Mouse (Mus musculus) olfactory bulb, adult 2 months (tissue): ENCODE data around the gene Csnk2a2. TPM values are rescaled to one million over a fixed set of nuclear protein-coding genes. Genes with fewer than 3 reads are reported as not detected.

Experiments used
- H3K27ac ChIP-seq: fragments of 200-500 bp; 2 replicates; pipeline ENCODE4 v1.5.1; 2012; ENCODE audit warnings: low read depth, low read length; ENCODE audit not compliant: insufficient read depth
- H3K4me1 ChIP-seq: fragments of 200-500 bp; 2 replicates; pipeline ENCODE4 v1.6.1; 2012; ENCODE audit warnings: low read length; ENCODE audit not compliant: control insufficient read depth, insufficient read depth
- H3K4me3 ChIP-seq: fragments of 200-500 bp; 2 replicates; pipeline ENCODE4 v1.5.1; 2012; ENCODE audit warnings: mild to moderate bottlenecking, low read depth, low read length, moderate library complexity; ENCODE audit not compliant: insufficient read depth
- CTCF ChIP-seq: fragments of 200-500 bp; IDR thresholded peaks from 2 replicates; pipeline ENCODE4 v1.5.1; 2012; ENCODE audit warnings: low read depth, mild to moderate bottlenecking, low read length, moderate library complexity; ENCODE audit not compliant: insufficient read depth
- POLR2A ChIP-seq: fragments of 200-500 bp; IDR thresholded peaks from 2 replicates; pipeline ENCODE4 v1.6.1; 2012; ENCODE audit warnings: mild to moderate bottlenecking, low read depth, low read length, moderate library complexity; ENCODE audit not compliant: insufficient read depth
- whole genome bisulfite sequencing: fragments of 180-500 bp; shearing (Covaris S2); methylation state at CpG from one replicate; pipeline ENCODE4 v1.1.7; 2018; 5-methylcytosine and 5-hydroxymethylcytosine counted together
- polyA plus RNA-seq: library from polyadenylated mRNA; stranded (reverse); fragments of >200 nt; gene quantifications from 2 replicates; pipeline ENCODE4 v1.2.4, GENCODE M21; 2012; ENCODE audit warnings: low replicate concordance; ENCODE audit not compliant: missing spikeins, insufficient read depth, insufficient read length

Csnk2a2 gene
- polyA plus RNA-seq: not detected in 2 replicates

DNA sequence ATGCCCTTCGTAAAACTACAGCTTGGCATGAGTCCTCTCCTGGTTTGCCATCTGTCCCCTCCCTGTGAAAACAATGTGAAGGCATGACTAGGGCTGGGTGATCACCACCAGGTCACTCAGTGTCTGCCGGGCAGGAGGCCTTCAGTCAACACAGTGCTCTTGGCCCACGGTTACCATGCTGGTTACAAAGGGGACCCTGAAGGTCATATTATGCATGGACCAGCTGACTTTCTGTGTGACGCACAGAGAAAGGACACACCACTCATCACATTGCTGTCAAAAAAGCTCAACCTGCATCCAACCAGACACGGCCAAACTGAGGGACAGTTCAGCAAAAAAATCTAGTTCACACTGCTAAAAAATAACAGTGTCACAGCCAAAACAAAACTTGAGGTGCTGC, at the start of gene Csnk2a2:
TSS of gene Csnk2a2 (minus strand) at position 34 of the 400 bp plus-strand sequence.
- TF ChIP-seq POLR2A: no peak
- no peak for TF ChIP-seq CTCF
- peak within 1 kb of the TSS; percentile 96 for H3K4me3 ChIP-seq
- H3K27ac ChIP-seq: peak within 1 kb of the TSS; percentile 74
- peaks cover 6% of the 10 kb centered on the region for H3K4me1 ChIP-seq
- 88% methylated on average over 5 of the region's 5 CpGs for WGBS

DNA sequence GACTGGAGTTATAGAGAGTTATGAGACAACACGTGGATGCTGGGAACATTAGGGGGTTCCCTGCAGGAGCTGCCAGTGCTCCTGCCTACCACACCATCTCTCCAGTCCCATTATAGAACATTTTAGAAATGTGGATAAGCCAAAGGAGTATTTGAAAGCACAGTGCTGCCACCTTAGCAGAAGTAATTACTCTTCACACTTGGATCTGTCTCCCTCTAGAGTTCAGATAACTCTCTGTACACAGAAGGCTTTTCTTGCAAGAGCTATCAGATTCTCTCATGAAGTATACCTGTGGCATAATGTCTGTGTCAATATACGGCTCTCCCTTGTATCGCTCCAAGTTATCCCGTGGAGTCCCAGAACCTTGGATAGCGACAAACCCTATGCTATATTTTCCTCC, 49.6 kb upstream of the Csnk2a2 start:
- Histone ChIP-seq H3K4me3 (no peak overlapping the region), H3K27ac (no peak overlapping the region), H3K4me1 (no peaks in the 10 kb centered on the region)
- WGBS: 74% methylated on average over 5 of the region's 5 CpGs
- TF ChIP-seq CTCF (no peak), POLR2A (no peak)

DNA sequence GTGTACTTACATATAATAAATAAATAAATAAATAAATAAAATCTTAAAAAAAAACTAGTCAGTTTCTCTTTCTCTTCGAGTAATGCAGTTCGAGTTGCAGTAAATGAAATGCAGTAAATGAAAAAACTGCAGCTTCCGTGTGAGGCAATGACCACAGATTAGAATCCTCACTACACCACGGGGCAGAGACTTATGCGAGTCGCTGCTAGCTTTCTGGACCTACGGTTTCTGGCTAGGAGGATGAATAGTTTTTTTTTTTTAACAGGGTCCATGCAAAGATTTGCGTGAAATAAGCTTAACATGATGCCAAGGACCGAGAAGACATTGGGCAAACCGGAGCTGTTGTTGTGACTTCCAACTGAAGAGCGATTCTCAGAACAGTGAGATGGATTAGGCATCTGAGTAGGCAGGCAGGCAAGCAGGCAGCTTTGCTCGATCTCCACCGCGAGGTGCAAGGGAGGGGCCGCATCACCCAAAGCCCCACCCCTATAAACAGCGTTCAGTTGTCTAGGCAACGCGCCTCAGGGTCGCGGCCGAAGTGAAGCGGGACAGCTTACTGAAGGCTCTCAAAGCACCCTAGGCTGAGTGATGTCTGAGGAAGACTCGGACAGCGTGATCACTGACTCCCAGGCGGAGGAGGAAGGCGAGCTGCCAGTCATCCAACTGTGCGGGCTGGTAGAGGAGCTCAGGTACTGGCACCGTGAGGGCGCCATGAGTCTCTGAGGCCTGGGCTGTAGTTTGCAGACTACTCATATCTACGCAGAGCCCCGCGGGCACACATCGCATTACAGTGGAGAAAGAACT, 43.9 kb upstream of the Csnk2a2 start, which contains the start of gene Ccdc113:
TSS of gene Ccdc113 (plus strand) at position 502 of the 804 bp plus-strand sequence.
- 3% methylated on average over 33 of the region's 33 CpGs for WGBS
- Histone ChIP-seq H3K4me1 (peaks cover 7% of the 10 kb centered on the region), H3K27ac (no peak within 1 kb of the TSS), H3K4me3 (peak within 1 kb of the TSS; percentile 62)
- no peak for TF ChIP-seq CTCF
- TF ChIP-seq POLR2A: no peak

DNA sequence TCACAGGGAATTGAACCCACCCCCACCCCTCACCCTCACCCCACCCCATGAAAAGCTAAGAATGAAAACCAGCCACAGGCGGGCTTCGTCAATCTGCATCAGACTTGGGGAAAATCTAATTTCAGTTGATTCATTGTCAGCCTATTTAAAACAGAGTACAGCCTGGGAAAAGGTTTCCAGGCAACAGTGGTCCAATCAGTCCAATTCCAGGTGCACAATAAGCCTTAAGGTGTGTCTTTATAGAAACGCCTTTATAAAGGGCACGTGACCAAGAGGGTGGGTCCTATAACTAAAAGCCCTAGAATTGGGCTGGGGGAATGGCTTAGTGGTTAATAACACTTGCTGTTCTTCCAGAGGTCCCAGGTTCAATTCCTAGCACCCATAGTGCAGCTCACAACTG, 42.4 kb upstream of the Csnk2a2 start:
- Histone ChIP-seq H3K4me1 (peaks cover 7% of the 10 kb centered on the region), H3K4me3 (no peak overlapping the region), H3K27ac (no peak overlapping the region)
- WGBS: 60% methylated on average over 4 of the region's 4 CpGs
- TF ChIP-seq POLR2A: no peak
- no peak for TF ChIP-seq CTCF

DNA sequence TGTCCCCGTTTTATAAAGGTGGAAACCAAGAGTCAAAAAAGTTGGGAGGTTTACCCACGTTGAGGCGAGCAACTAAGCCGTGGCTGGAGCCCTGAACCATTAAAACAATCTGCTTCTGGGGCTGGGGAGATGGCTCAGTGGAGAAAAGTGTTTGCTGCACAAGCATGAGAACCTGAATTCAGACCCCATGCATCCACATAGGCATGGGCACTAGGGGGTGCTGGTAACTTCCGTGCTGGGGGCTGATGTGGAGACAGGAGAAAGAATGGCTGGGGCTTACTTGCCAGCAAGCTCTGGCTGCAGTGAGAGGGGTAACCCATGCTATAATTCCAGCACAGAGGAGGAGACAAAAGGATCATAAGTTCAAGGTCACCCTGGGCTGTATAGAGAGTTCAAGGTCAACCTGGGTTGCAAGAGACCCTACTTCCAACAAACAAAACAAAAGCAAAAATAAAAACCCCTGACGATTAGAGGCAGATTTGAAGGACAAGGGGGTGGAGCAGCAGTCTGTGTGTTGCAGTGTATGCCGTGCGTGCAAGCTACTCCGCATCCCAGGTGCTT, 39.0 kb upstream of the Csnk2a2 start:
- no peak overlapping the region for H3K27ac ChIP-seq
- TF ChIP-seq CTCF (no peak), POLR2A (no peak)
- H3K4me3 ChIP-seq: no peak overlapping the region
- WGBS: 68% methylated on average over 9 of the region's 9 CpGs
- H3K4me1 ChIP-seq: peaks cover 1% of the 10 kb centered on the region

DNA sequence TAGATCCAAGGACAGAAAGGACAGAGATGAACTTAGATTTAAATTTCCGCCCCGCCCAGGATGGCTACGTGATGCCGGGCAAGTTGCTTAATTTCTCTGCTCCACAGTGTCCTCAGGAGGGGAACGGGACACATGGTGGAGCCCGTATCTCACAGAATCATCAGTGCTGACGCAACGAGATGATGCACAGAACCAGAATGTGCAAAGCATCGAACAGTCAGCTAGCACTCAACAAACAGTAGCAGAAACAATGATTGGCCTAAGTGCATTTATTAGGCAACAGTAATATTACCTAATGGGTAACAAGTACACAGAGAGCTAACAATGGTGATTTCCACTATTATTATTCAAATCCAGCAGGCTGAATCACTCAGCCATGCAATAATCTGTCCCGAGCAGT, 38.4 kb upstream of the Csnk2a2 start:
- H3K4me1 ChIP-seq: no peaks in the 10 kb centered on the region
- no peak for TF ChIP-seq CTCF
- no peak for TF ChIP-seq POLR2A
- H3K4me3 ChIP-seq: no peak overlapping the region
- H3K27ac ChIP-seq: no peak overlapping the region
- WGBS: 76% methylated on average over 10 of the region's 10 CpGs

DNA sequence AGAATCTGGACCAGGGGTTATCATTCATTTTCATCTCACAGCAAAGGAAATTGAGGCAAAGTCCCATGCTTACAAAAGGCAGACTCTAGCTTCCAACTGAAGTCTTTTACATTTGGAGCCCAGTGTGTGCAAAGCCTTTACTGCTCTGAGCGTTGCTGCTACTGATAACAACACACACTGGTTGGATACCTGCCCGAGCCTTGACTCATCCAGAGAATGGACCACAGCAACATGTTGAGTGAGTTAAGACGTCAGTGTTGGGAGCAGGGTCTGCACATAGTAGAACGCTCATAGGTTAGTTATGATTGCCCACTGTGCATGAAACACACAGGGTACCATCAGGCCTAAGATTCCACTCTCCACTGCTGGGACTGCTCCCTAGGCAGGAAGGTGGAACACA, 34.2 kb upstream of the Csnk2a2 start:
- Histone ChIP-seq H3K4me3 (no peak overlapping the region), H3K27ac (no peak overlapping the region), H3K4me1 (no peaks in the 10 kb centered on the region)
- 90% methylated on average over 4 of the region's 4 CpGs for WGBS
- TF ChIP-seq POLR2A (no peak), CTCF (no peak)

DNA sequence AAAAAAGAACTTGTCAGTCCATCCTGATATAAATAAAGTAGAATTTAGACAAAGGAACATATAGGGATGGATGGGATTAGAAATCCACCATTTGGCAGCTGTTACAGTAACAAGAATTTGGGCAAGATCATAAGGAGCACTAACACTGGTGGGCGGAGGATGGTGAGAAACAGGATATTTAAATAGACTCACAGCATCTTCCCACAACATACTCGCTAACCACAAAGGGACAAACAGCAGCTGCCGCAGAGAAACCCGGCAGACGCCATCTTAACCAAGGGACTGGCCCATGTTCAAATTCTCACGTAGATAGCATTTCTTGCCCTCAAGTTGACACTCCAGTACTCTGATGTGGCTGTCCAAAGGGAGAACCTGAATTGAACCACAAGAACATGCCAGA, 27.1 kb upstream of the Csnk2a2 start:
- 67% methylated on average over 6 of the region's 6 CpGs for WGBS
- TF ChIP-seq CTCF (no peak), POLR2A (no peak)
- H3K27ac ChIP-seq: no peak overlapping the region
- H3K4me1 ChIP-seq: peaks cover 2% of the 10 kb centered on the region; the same call in 1 of the 2 replicates
- H3K4me3 ChIP-seq: no peak overlapping the region

DNA sequence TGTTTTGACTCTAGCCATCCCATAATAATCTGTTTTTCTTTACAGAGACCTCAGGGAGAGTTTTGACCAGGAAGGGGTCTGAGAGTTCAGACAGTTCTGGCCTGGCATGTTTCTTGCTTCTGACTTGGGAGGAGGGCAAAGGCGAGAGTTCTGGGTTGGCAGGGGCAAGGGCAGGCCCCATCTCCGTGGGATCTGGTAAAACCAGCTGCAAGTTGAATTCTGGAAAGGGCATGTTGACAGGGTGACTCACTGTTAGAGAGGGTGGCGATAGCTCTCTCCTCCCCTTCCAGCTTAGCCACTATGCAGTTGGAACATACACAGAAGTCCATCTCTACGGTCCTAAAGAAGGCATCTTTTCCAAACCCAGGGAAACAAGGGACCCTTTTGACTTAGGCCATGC, 23.4 kb upstream of the Csnk2a2 start:
- WGBS: 28% methylated on average over 4 of the region's 4 CpGs
- Histone ChIP-seq H3K4me1 (peaks cover 2% of the 10 kb centered on the region; the same call in 1 of the 2 replicates), H3K27ac (no peak overlapping the region), H3K4me3 (no peak overlapping the region)
- TF ChIP-seq CTCF (no peak), POLR2A (no peak)
